Mouse (Mus musculus) kidney, adult 11 months (tissue): ENCODE results near the gene Mmd.
A peak's percentile ranks its signal among the peaks of the same experiment; 100 is the strongest.

ENCODE experiments used
- DNase-seq: peaks from one replicate; pipeline ENCODE4 v3.0.0; 2022

Gene Mmd

DNA sequence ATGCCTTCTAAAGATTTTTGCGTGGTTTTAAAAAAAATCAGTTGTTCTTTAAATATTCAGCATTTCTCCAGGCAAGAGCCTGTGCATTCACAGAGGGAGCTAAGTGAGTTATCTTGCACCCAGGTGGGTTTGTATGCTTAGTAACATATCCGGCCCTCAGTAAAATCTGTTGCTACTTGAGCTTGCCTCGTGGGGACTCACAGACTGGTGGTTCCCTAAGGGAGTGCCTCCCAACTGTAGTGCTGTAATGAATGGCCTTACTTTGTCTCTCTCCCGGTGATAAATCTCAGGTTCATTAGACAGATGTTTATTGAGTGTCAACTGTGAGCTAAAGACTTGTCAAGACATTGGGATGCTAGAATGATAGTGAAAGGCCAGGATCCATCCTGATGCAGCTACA is 35.4 kb downstream of the Mmd start:
- DNase-seq: no peak

DNA sequence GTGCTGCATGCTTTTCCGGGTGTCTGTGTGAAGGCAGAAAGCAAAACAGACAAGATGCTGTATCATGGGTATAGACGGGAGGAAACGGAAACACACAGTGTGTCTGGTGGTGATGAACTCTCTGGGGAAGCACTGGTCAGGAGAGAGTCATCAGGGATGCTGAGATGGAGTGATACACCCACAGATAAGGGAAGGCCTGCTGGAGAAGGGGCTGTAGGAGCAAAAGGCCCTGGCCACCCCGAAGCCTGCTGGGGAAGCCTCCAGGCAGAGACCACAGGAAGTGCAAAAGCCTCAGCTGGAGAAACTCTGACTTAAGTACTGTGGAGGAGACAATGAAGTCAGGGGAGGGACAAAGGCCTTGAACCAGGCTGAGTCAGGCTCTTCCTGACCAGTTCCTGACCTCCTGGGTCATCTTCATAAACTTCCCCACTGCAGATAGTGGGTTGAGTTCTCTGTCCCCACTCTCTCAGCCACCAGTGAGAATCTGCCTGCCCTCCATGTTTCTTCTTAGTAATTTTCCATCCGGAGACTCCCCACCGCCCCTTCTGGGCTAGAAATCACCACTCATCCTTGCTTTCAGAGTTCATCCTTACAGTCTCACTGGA is 37.4 kb downstream of the Mmd start:
- no peak for DNase-seq

DNA sequence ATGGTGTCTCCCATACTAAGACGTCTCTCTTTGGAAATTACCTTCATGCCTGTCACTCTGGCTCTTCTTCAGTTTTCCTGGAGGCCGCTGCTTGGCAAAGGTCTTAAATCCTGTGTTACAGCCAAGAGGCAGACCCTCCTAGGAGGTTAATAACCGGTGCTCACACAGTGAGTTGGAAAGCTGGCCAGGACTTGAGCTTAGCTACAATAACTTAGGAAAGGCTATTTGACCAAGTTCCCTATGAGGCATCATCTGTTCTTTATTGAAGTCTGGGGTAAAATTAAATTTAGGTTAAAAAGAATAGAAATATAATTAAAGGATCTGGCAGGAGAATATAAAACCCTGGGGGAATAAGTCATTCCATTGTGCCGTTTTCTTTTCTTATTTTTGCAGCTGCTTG is 41.9 kb downstream of the Mmd start:
- no peak for DNase-seq

DNA sequence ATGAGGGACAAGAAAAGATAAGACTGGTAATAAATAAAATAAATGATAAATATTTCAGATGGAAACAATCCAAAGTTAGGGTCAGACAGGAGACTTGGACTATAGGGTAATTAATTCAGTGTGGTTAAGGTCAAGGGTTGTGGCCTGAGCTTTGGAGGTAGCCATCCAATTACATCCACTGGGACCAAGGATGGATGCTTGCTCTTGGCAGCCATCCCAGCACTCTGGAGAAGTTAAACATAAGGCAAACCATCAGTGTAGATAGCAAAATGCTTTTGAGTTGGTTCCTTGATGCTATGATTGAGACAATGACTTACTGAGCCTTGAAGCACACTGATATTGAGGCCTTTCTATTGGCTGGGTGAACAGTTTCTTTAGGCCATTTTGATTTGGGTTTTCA is 43.5 kb downstream of the Mmd start:
- DNase-seq: no peak

- no peak for DNase-seq
Measured at GRCm38 (mm10) chr11:90294622-90295021, 45.4 kb downstream of the Mmd start.

DNA sequence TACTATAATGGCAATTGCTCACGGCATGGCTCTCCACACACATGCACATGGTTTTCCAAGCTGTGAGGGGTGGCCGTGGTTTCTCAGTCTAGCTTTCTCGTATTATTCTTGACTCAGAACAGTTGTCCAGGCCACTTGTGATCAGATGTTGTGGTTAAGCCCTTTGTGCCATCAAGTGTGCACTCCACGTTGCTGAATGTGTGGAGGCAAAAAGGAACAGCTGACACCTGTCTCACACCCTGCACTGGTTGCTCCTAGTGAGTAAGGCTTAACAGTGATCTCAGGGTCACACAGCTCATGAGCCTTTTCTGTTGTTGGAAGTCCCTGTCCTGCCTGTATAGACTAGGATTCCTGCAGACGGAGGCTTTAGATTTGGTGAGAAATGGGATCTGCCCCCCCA is 56.8 kb downstream of the Mmd start:
- DNase-seq: no peak

- peak; percentile 54 for DNase-seq
Measured at GRCm38 (mm10) chr11:90306993-90307392, 57.7 kb downstream of the Mmd start.

DNA sequence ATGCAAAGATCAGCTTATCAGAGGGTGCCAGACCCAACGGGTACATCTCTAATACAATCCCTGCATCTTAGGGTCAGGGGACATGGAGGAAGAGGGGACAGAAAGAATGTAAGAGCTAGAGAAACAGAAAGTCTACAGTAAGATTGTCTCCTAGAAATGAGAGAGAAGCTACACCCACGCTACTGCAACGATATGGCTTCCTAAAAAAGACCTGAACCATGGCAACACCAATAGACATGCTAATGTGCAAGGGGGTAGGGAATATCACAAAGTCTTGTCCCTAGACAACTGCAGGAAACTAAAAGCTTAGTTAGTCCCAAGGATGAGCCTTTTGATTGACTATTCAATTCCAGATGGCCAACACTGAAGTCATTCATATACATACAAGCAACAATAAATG is 65.3 kb downstream of the Mmd start:
- no peak for DNase-seq

GRCm38 (mm10) chr11:90317482-90317881 is 68.2 kb downstream of the Mmd start:
- DNase-seq: no peak

DNA sequence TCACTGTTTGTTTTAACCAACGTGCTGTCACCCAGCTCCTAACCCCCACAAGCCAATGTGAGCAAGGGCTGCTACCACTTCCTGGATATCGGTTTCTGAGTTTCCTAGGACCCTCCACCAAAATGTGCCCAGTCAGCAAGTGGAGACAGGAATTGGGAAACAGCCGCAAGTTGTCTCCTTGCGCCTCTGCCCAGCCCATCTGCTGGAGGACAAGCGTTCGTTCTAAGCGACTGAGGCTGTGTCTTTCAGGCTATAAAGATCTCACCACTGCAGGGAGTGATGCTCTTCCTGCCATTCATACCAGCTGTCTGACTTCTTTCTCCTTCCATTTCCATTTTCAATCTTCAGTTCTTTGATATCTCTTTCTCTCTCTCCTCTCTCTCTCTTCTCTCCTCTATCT is 71.7 kb downstream of the Mmd start:
- DNase-seq: no peak

GRCm38 (mm10) chr11:90324597-90324996 is 75.3 kb downstream of the Mmd start:
- DNase-seq: no peak

- DNase-seq: no peak
Measured at GRCm38 (mm10) chr11:90326146-90326545, 76.9 kb downstream of the Mmd start.

DNA sequence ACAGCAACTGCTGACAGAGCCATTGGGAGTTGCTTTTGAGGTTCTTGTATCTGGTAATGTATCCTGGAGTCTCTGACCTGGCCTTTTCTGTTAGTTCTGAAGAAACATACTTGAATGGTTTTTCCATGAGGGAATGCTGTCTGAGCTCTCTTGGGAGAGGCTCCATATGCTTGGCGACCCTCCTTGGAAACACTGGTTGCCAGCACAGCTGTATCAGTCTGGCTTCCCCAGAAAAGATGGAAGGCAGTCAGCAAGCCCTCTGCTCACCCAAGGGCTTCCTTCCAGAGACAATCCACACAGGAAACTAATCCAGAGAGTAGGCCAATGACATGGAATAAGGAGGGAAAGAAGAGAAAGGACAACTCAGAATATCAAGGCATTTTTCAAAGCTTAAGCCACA is 77.6 kb downstream of the Mmd start:
- no peak for DNase-seq
